Mouse (Mus musculus): ENCODE results near the gene Amer3.

- TF ChIP-seq CTCF (IDR thresholded peaks at IDR 0.05; ENCODE audit: borderline replicate concordance, control insufficient read depth, extremely low read depth, insufficient read depth, low read length, poor library complexity), result no peak
- no peak for TF ChIP-seq POLR2A (IDR thresholded peaks at IDR 0.05; ENCODE audit: control insufficient read depth, extremely low read depth, insufficient read depth, low read length, poor library complexity)
Observed at GRCm38 (mm10) chr1:34560843-34561242, 18.6 kb upstream of the Amer3 start, which contains the start of gene Prss40.
